Mouse (Mus musculus) heart, postnatal 0 days (tissue): ENCODE measurements at regions not wholly inside any gene's neighbourhood (a gene's known extent, or its start where the extent isn't known, plus 50 kb on each side); places are given as distances from the start of the nearest gene placed in this dataset.

ENCODE experiments used
- ATAC-seq: fragments of 200-750 bp; cut with Nextera tagmentation; 2 replicates; pipeline ENCODE4 v1.8.0; 2017; ENCODE audit warnings: low read depth, moderate number of reproducible peaks, moderate library complexity; ENCODE audit not compliant: insufficient read depth
- DNase-seq: peaks from one replicate; pipeline ENCODE4 v3.0.0-alpha.2; 2016; ENCODE audit warnings: low spot score
- H3K27ac ChIP-seq: fragments of 300-500 bp; sonication (generic); 2 replicates; pipeline ENCODE4 v1.5.1; 2014; ENCODE audit warnings: low read depth, mild to moderate bottlenecking
- H3K27me3 ChIP-seq: fragments of 300-500 bp; sonication (generic); 2 replicates; pipeline ENCODE4 v1.6.1; 2014; ENCODE audit warnings: low read length, mixed read lengths; ENCODE audit not compliant: control insufficient read depth, insufficient read depth
- H3K36me3 ChIP-seq: fragments of 300-500 bp; sonication (generic); replicated peaks from 2 replicates; pipeline ENCODE4 v1.6.1; 2014; ENCODE audit warnings: low read length, mixed read lengths; ENCODE audit not compliant: control insufficient read depth, insufficient read depth
- H3K4me1 ChIP-seq: fragments of 300-500 bp; sonication (generic); 2 replicates; pipeline ENCODE4 v1.6.1; 2014; ENCODE audit warnings: antibody characterized with exemption; ENCODE audit not compliant: control insufficient read depth, insufficient read depth
- H3K4me2 ChIP-seq: fragments of 300-500 bp; sonication (generic); 2 replicates; pipeline ENCODE4 v1.6.1; 2014; ENCODE audit warnings: low read depth, mild to moderate bottlenecking, low read length, moderate library complexity
- H3K4me3 ChIP-seq: fragments of 300-500 bp; sonication (generic); 2 replicates; pipeline ENCODE4 v1.5.1; 2014; ENCODE audit warnings: low read depth, low read length
- H3K9ac ChIP-seq: fragments of 300-500 bp; sonication (generic); replicated peaks from 2 replicates; pipeline ENCODE4 v1.6.1; 2014; ENCODE audit warnings: low read depth, low read length, mixed read lengths
- H3K9me3 ChIP-seq: fragments of 300-500 bp; sonication (generic); replicated peaks from 2 replicates; pipeline ENCODE4 v1.6.1; 2016; ENCODE audit warnings: low read length; ENCODE audit not compliant: control insufficient read depth
- CTCF ChIP-seq: IDR thresholded peaks from 2 replicates; pipeline ENCODE4 v1.5.1; 2016; ENCODE audit warnings: antibody characterized with exemption, control low read depth, low read depth
- EP300 ChIP-seq: IDR thresholded peaks from 2 replicates; pipeline ENCODE4 v1.6.1; 2016; ENCODE audit warnings: antibody characterized with exemption, low read depth
- WGBS: fragments of 180-500 bp; shearing (Covaris S2); extraction: QIAGEN DNeasy Blood & Tissue Kit; methylation state at CpG from one replicate; pipeline ENCODE4 v1.1.7; 2014; 5-methylcytosine and 5-hydroxymethylcytosine counted together

DNA sequence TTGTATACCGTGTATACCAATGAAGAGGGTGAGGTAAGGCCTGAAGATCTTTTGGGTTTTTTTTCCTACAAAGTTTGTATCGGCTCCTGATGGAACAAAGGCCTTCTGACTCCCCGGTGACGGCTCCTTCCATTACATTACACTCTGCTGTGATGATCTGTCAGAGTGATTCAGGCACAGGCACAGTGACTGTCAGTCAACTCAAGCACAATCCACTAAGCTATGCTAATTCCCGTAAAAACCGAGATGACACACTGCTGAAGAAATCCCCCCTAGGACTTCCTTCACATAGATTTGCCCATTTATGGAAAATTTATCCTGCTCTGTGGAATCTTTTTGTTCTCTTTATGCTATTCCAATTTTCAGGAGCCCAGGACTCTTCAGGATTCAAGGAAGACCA, 730.0 kb upstream of the Adgrl2 start:
- no peak for DNase-seq
- Histone ChIP-seq H3K27ac (no peak overlapping the region), H3K4me3 (no peak overlapping the region), H3K4me2 (no peak overlapping the region), H3K27me3 (no peaks in the 10 kb centered on the region), H3K9ac (no peak overlapping the region), H3K9me3 (no peaks in the 10 kb centered on the region), H3K4me1 (peaks cover 18% of the 10 kb centered on the region), H3K36me3 (no peaks in the 10 kb centered on the region)
- no peak for ATAC-seq
- 56% methylated on average over 6 of the region's 6 CpGs for WGBS
- no peak for TF ChIP-seq CTCF
- TF ChIP-seq EP300: no peak

DNA sequence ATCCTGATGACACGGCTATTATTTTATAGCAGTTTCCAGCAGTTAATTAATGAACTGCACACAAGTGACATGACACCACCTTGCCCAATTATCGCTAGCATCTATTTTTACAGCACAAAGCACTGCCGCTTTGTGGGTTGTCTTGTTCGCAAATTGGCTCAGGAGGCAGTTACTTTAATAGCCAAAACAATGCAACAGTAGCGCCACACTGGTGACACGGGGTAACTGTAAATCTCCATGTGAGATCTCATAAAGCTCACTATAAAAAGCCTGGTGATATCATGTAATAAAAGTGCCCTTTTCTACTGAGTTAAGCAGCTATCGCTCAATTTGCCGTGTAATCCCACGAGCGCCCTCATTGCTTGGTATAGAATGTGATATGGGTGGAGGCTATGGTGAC, 715.4 kb upstream of the Adgrl2 start:
- ATAC-seq: no peak
- no peak for DNase-seq
- 87% methylated on average over 10 of the region's 10 CpGs for WGBS
- H3K9me3 ChIP-seq: no peaks in the 10 kb centered on the region
- H3K27me3 ChIP-seq: no peaks in the 10 kb centered on the region
- H3K36me3 ChIP-seq: no peaks in the 10 kb centered on the region
- no peak overlapping the region for H3K4me2 ChIP-seq
- H3K9ac ChIP-seq: no peak overlapping the region
- TF ChIP-seq EP300 (no peak), CTCF (no peak)
- H3K27ac ChIP-seq: no peak overlapping the region
- H3K4me1 ChIP-seq: no peaks in the 10 kb centered on the region
- no peak overlapping the region for H3K4me3 ChIP-seq

DNA sequence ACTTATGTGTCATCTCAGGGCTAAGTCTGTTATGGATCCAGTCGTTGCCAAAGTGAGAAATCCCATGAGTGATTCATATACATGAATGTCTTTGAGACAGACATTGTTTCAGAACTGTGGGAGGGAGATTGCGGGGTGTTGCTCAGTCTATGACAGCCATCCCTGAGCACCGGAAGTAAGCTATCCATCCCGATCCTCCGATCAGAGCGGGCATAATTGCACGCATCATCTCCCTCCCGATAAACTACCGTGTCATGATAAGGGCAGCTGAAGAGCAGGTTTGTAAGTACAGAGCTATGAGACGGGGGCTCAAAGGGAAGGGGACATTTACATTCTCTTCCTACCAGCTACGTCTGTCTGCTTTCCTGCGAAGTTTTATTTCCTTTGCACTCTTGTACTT, 715.0 kb upstream of the Adgrl2 start:
- no peaks in the 10 kb centered on the region for H3K4me1 ChIP-seq
- no peaks in the 10 kb centered on the region for H3K9me3 ChIP-seq
- H3K9ac ChIP-seq: no peak overlapping the region
- no peak for TF ChIP-seq EP300
- TF ChIP-seq CTCF: no peak
- DNase-seq (no peak), ATAC-seq (no peak)
- H3K27ac ChIP-seq: no peak overlapping the region
- no peak overlapping the region for H3K4me3 ChIP-seq
- no peak overlapping the region for H3K4me2 ChIP-seq
- no peaks in the 10 kb centered on the region for H3K36me3 ChIP-seq
- H3K27me3 ChIP-seq: no peaks in the 10 kb centered on the region
- 86% methylated on average over 12 of the region's 12 CpGs for WGBS

DNA sequence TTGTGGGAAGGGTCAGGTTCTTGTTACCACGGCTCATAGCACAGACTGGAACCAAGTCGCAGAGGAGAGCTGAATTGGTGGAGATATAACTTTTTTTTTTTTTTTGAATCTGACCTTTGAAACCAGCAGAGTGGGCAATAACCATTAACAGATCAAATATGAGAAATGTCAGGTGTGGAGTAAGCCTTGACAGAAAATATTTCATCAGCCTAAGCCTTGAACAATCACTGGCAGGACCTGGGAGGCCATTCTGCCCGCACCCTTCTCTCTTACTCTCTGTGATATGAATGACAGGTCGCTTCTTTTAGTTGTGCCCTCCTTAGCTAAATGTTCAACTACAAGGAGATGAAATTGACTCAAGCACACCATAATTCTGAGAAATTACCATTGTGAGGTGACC, 714.1 kb upstream of the Adgrl2 start:
- H3K9me3 ChIP-seq: no peaks in the 10 kb centered on the region
- WGBS: 90% methylated on average over 4 of the region's 4 CpGs
- H3K4me3 ChIP-seq: no peak overlapping the region
- H3K27ac ChIP-seq: no peak overlapping the region
- no peaks in the 10 kb centered on the region for H3K4me1 ChIP-seq
- H3K4me2 ChIP-seq: no peak overlapping the region
- no peak overlapping the region for H3K9ac ChIP-seq
- no peak for ATAC-seq
- TF ChIP-seq CTCF: no peak
- no peak for TF ChIP-seq EP300
- DNase-seq: no peak
- H3K36me3 ChIP-seq: no peaks in the 10 kb centered on the region
- H3K27me3 ChIP-seq: no peaks in the 10 kb centered on the region

DNA sequence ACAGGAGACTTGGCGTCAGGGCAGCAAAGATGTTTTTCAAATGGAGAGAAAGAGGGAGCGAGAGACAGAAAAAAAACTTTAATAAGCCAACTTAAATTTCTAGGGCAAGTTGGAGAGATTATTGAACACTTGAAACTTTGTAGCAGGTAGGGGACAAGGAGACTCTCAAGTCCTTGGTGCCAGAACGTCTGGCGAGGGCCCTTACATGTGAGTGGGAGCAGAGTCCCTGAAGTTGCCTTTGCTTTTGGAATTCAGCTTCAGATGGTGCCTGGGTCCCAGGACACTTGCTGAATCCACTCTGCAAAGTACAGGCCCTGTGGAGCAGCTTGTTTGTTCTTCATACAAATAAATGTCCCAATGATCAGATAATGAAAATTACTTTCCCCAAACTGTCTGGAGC, 693.2 kb upstream of the Adgrl2 start:
- Histone ChIP-seq H3K9me3 (no peaks in the 10 kb centered on the region), H3K27me3 (no peaks in the 10 kb centered on the region), H3K9ac (no peak overlapping the region), H3K36me3 (no peaks in the 10 kb centered on the region), H3K4me2 (no peak overlapping the region), H3K4me3 (no peak overlapping the region), H3K4me1 (no peaks in the 10 kb centered on the region), H3K27ac (no peak overlapping the region)
- DNase-seq (no peak), ATAC-seq (no peak)
- 82% methylated on average over 4 of the region's 4 CpGs for WGBS
- TF ChIP-seq CTCF: no peak
- TF ChIP-seq EP300: no peak

DNA sequence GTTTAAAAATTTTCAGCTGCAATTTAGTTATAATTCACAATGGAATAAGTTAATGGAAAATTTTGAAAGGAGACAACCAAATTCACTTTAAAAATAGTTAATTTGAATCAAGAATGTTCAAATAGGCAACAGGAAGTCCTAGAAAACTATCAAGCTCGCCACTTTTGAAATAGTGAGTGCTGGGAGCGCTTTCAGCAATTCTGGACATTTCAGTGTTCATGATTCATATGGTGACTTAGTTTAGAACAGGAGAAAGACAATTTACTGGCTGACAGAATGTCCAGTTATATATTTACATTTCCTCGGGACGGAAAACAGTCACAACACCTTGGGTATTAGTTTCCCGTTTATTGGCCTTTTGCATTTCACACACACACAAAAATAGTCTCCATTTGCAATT, 691.9 kb upstream of the Adgrl2 start:
- no peak for TF ChIP-seq CTCF
- TF ChIP-seq EP300: no peak
- Histone ChIP-seq H3K9me3 (no peaks in the 10 kb centered on the region), H3K36me3 (no peaks in the 10 kb centered on the region), H3K4me3 (no peak overlapping the region), H3K4me2 (no peak overlapping the region), H3K27ac (no peak overlapping the region), H3K9ac (no peak overlapping the region), H3K4me1 (no peaks in the 10 kb centered on the region), H3K27me3 (no peaks in the 10 kb centered on the region)
- WGBS: 78% methylated on average over 5 of the region's 5 CpGs
- no peak for ATAC-seq
- no peak for DNase-seq
